Mouse (Mus musculus) liver, embryonic 16.5 days (tissue): ENCODE measurements around the gene Sipa1l3. TPM values are rescaled to one million over a fixed set of nuclear protein-coding genes. Genes with fewer than 3 reads are reported as not detected.

Experiments
- ATAC-seq: fragments of 200-750 bp; cut with Nextera tagmentation; 2 replicates; pipeline ENCODE4 v1.8.0; 2017; ENCODE audit warnings: low read depth, mild to moderate bottlenecking, moderate number of reproducible peaks, moderate library complexity
- H3K27ac ChIP-seq: fragments of 300-500 bp; sonication (generic); 2 replicates; pipeline ENCODE4 v1.5.1; 2014; ENCODE audit warnings: mild to moderate bottlenecking, low read length
- H3K27me3 ChIP-seq: fragments of 300-500 bp; sonication (generic); 2 replicates; pipeline ENCODE4 v1.6.1; 2014; ENCODE audit warnings: low read depth, low read length, mixed read lengths; ENCODE audit not compliant: control insufficient read depth, insufficient read depth
- H3K36me3 ChIP-seq: fragments of 300-500 bp; sonication (generic); 2 replicates; pipeline ENCODE4 v1.6.1; 2014; ENCODE audit warnings: mild to moderate bottlenecking; ENCODE audit not compliant: control insufficient read depth, insufficient read depth
- H3K4me1 ChIP-seq: fragments of 300-500 bp; sonication (generic); 2 replicates; pipeline ENCODE4 v1.6.1; 2014; ENCODE audit warnings: low read depth, low read length, mixed read lengths; ENCODE audit not compliant: control insufficient read depth
- H3K4me2 ChIP-seq: fragments of 300-500 bp; sonication (generic); 2 replicates; pipeline ENCODE4 v1.6.1; 2014; ENCODE audit warnings: low read depth, low read length, mixed read lengths
- H3K4me3 ChIP-seq: fragments of 300-500 bp; sonication (generic); 2 replicates; pipeline ENCODE4 v1.5.1; 2014; ENCODE audit warnings: low read depth, mild to moderate bottlenecking, low read length
- H3K9ac ChIP-seq: fragments of 300-500 bp; sonication (generic); 2 replicates; pipeline ENCODE4 v1.6.1; 2014; ENCODE audit warnings: low read depth, low read length
- H3K9me3 ChIP-seq: fragments of 300-500 bp; sonication (generic); replicated peaks from 2 replicates; pipeline ENCODE4 v1.6.1; 2016; ENCODE audit warnings: low read length; ENCODE audit not compliant: control insufficient read depth
- WGBS: fragments of 180-500 bp; shearing (Covaris S2); extraction: QIAGEN DNeasy Blood & Tissue Kit; methylation state at CpG from one replicate; pipeline ENCODE4 v1.1.7; 2014; ENCODE audit not compliant: insufficient replicate concordance; 5-methylcytosine and 5-hydroxymethylcytosine counted together
- polyA plus RNA-seq: library from polyadenylated mRNA; unstranded; fragments of >200 nt; fragmentation: Nextera tagmentation; extraction: Ambion mirVana; gene quantifications from 2 replicates; pipeline ENCODE4 v1.2.1, GENCODE M21; 2015

Gene Sipa1l3
- polyA plus RNA-seq, 1 experiment from 2014 or later, result 2.4 TPM

DNA sequence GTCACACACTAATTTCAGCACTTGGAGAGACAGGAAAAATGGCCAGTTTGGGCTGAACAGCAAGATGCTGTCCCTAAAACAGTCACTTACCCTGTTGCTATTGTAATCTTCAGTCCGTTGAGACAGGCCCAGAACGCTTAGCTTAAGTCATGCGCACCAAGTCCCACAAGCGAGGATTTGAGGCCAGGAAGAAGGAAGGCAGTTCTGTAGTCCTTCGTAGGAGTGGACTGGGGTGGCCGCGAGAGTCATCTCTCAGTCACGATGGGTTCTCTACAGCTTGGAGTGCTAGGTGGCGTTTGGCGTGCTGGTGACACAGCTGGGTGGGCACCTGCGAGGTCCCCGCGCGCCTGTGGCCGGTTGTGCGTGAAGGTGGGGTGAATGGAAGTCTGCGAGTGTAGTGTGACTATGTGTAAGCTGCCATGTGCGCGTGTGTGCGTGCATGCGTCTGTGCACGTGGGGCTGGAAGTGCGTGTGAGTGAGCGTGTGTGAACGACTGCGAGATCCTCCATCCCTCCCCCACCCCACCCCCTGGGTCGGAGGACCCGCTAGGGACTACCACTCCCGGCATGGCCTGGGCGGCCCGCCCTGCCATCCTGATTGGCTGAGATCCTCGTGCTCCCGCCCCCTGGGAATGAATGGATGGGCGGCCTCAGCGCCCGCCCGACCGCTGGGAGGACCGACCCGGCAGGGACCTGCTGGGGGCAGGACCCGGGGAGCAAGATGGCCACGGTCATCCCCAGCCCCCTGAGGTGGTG lies 210.9 kb downstream of the Sipa1l3 start:
- H3K9me3 ChIP-seq, result no peaks in the 10 kb centered on the region
- no peak overlapping the region for H3K27ac ChIP-seq
- peaks cover 59% of the 10 kb centered on the region for H3K27me3 ChIP-seq
- WGBS, result 1% methylated on average over 42 of the region's 42 CpGs
- H3K4me1 ChIP-seq, result peaks cover 39% of the 10 kb centered on the region
- H3K9ac ChIP-seq, result peak overlapping the region; percentile 56
- peak; percentile 87 for ATAC-seq
- peak overlapping the region; percentile 68 for H3K4me3 ChIP-seq
- H3K36me3 ChIP-seq, result no peaks in the 10 kb centered on the region
- H3K4me2 ChIP-seq, result peak overlapping the region; percentile 94

- Histone ChIP-seq H3K27me3 (peaks cover 62% of the 10 kb centered on the region), H3K27ac (no peak overlapping the region), H3K36me3 (no peaks in the 10 kb centered on the region), H3K9ac (no peak overlapping the region), H3K4me2 (no peak overlapping the region), H3K9me3 (no peaks in the 10 kb centered on the region), H3K4me3 (no peak overlapping the region), H3K4me1 (peaks cover 39% of the 10 kb centered on the region)
- 27% methylated on average over 7 of the region's 7 CpGs for WGBS
- no peak for ATAC-seq
Observed at GRCm38 (mm10) chr7:29306619-29307018, 211.8 kb downstream of the Sipa1l3 start.

DNA sequence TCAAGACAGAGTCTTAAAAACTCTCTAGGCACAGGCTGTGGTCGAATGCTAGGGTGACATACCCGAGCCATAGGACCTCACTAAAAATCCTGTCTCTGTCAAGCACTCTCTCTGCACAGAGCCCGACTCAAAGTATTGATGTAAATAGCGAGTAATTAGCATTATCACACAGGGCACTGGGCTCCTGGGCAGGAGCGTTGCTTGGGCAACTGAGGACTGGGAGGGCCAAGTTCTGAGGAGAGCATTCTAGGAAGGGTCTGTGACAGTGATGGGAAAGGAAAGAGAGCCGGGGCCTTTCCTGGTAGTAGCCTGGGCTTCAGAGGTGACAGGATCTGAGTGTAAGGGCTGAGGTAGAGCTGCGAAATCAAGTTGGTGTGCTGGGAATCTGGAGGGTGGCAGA lies 212.3 kb downstream of the Sipa1l3 start:
- H3K4me3 ChIP-seq, result no peak overlapping the region
- peaks cover 39% of the 10 kb centered on the region for H3K4me1 ChIP-seq
- no peak overlapping the region for H3K9ac ChIP-seq
- no peaks in the 10 kb centered on the region for H3K9me3 ChIP-seq
- H3K27me3 ChIP-seq, result peaks cover 62% of the 10 kb centered on the region
- no peak overlapping the region for H3K4me2 ChIP-seq
- WGBS, result 54% methylated on average over 7 of the region's 7 CpGs
- no peak overlapping the region for H3K27ac ChIP-seq
- ATAC-seq, result no peak
- H3K36me3 ChIP-seq, result no peaks in the 10 kb centered on the region

GRCm38 (mm10) chr7:29305263-29305988 lies 213.0 kb downstream of the Sipa1l3 start:
- H3K9me3 ChIP-seq, result no peaks in the 10 kb centered on the region
- 33% methylated on average over 9 of the region's 9 CpGs for WGBS
- peaks cover 39% of the 10 kb centered on the region for H3K4me1 ChIP-seq
- H3K27me3 ChIP-seq, result peaks cover 62% of the 10 kb centered on the region
- H3K4me3 ChIP-seq, result no peak overlapping the region
- 0 out of 2 replicates have a peak overlapping the region, but pooled peaks have one; percentile 70 for H3K4me2 ChIP-seq
- ATAC-seq, result no peak
- H3K27ac ChIP-seq, result no peak overlapping the region
- no peak overlapping the region for H3K9ac ChIP-seq
- no peaks in the 10 kb centered on the region for H3K36me3 ChIP-seq

DNA sequence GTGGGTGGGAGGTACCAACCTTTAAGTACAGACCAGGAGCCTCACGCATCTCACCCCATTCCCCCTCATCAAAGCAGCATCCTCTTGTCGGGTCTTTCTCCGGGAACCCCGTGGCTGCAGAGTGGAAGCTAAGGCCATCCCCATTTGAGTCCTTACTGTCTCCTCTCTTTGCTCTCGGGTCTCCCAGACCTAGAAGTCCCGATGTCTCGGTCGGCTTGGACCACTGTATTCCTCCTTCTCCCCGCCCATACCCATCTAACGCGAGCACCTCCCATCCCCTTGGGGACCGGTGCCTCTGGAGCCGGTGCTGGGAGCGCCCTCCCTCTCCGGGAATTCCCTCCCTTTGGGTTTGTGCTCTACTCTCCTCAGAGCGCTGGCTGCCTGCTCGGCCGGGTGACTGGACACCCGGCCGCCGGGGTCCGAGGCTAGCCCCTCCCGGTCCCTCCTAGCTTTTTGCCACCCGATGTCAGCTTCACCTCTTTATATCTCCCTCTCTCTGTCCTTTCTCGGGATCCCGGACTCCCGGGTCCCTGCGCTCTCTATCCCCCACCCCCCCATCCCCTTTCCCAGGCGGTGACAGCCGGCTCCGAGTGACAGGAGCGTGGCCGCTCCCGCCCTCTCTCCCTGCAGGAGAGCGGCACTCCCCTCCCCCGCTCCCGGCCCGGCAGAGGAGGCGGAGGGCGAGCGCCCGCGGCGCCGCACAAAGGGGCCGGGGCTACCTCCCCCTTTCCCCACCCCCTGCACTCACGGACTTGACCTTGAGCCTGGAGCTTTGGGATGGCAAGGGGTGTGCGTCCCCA lies 213.8 kb downstream of the Sipa1l3 start:
- Histone ChIP-seq H3K9me3 (no peaks in the 10 kb centered on the region), H3K36me3 (no peaks in the 10 kb centered on the region), H3K4me1 (peaks cover 38% of the 10 kb centered on the region), H3K27ac (no peak overlapping the region), H3K27me3 (peaks cover 61% of the 10 kb centered on the region), H3K9ac (no peak overlapping the region), H3K4me3 (peak overlapping the region; percentile 52), H3K4me2 (peak overlapping the region; percentile 70)
- WGBS, result 2% methylated on average over 48 of the region's 48 CpGs
- ATAC-seq, result no peak

DNA sequence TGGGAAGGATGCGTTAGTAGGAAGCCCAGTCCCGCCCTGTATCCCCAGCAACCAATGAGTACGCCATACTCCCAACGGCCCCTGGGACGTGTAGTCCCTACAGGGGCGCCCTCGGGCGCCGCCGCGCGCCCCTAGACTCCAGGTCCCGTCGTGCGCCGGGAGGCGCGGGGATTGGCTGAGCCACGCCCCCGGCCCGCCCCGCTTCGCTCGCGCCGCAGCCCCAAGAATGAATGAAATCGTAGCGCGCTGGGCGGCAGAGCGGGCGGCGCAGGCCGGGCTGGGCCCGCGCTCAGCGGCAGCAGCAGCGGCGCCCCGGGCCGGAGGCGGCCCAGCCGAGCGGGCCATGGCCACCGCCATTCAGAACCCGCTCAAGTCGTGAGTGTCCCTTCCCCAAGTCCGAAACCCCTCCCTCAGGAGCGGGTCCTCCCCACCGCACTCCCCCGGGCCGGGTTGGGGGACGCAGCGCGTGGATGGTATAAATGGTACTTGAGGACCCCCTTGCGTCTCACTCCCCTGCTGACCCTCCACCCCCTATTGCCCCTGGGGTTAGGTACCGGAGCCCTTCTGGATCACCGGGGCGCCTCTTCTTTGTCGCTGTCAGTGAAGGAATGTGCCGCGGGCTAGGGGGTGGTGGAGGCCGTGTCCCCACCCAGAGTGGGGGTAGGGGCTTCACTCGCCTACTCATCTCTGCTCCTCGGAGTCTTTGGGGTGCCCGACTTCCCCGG lies 214.5 kb downstream of the Sipa1l3 start, which contains the start of gene Dpf1:
TSS of gene Dpf1 (plus strand) at position 214 of the 725 bp plus-strand sequence.
- ATAC-seq, result peak; percentile 76
- Histone ChIP-seq H3K4me3 (peak within 1 kb of the TSS; percentile 52), H3K36me3 (no peaks in the 10 kb centered on the region), H3K27ac (no peak within 1 kb of the TSS), H3K9ac (0 out of 2 replicates have a peak within 1 kb of the TSS, but pooled peaks have one; percentile 16), H3K27me3 (peaks cover 54% of the 10 kb centered on the region), H3K4me2 (peak within 1 kb of the TSS; percentile 70), H3K9me3 (no peaks in the 10 kb centered on the region), H3K4me1 (peaks cover 30% of the 10 kb centered on the region)
- WGBS, result 1% methylated on average over 58 of the region's 67 CpGs

GRCm38 (mm10) chr7:29302641-29303040 lies 215.8 kb downstream of the Sipa1l3 start:
- no peak overlapping the region for H3K9ac ChIP-seq
- H3K4me2 ChIP-seq, result no peak overlapping the region
- no peak overlapping the region for H3K4me3 ChIP-seq
- no peak for ATAC-seq
- H3K9me3 ChIP-seq, result no peaks in the 10 kb centered on the region
- H3K27me3 ChIP-seq, result peaks cover 42% of the 10 kb centered on the region
- peaks cover 21% of the 10 kb centered on the region for H3K4me1 ChIP-seq
- H3K36me3 ChIP-seq, result no peaks in the 10 kb centered on the region
- no peak overlapping the region for H3K27ac ChIP-seq
- 49% methylated on average over 7 of the region's 7 CpGs for WGBS

DNA sequence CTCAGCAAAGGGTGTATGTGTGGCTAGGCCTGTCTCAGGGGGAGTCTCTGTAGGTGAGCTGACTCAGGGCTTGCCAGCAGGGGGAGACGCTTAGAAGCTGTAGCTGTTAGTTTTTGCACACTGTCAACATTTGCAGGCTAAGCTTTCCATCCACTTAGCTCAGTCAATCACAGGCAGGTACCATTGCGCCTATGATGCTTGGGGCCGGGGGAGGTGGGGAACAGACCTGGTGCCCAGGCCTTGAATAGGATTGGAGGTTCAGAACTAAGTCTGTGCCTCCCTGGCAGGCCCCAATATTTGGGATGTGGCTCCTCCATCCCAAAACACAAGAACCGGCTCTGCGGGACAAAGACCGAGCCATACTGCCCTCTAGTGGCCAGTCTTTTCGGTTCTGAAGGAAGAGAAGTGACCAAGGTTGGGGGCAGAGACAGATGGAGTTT lies 217.3 kb downstream of the Sipa1l3 start:
- H3K9ac ChIP-seq, result no peak overlapping the region
- H3K4me3 ChIP-seq, result no peak overlapping the region
- H3K36me3 ChIP-seq, result no peaks in the 10 kb centered on the region
- no peak for ATAC-seq
- H3K27me3 ChIP-seq, result peaks cover 40% of the 10 kb centered on the region
- WGBS, result 4% methylated on average over 7 of the region's 7 CpGs
- peaks cover 13% of the 10 kb centered on the region for H3K4me1 ChIP-seq
- no peaks in the 10 kb centered on the region for H3K9me3 ChIP-seq
- H3K27ac ChIP-seq, result no peak overlapping the region
- H3K4me2 ChIP-seq, result no peak overlapping the region
